Mouse (Mus musculus): Measurements from ENCODE around the gene Rin3. TPM values are rescaled to one million over a fixed set of nuclear protein-coding genes. Genes with fewer than 3 reads are reported as not detected.

The Rin3 gene
- polyA plus RNA-seq, 1 experiment from 2014 or later: 9.3 TPM

GRCm38 (mm10) chr12:102367075-102367474, 84.2 kb downstream of the Rin3 start:
- no peak for ATAC-seq (ENCODE audit: insufficient number of reproducible peaks, low FRiP score, low TSS enrichment, low read depth)
- Histone ChIP-seq H3K27me3 (no peaks in the 10 kb centered on the region), H3K9ac (no peak overlapping the region), H3K4me1 (peaks cover 10% of the 10 kb centered on the region), H3K27ac (no peak overlapping the region), H3K4me3 (no peak overlapping the region), H3K4me2 (no peak overlapping the region), H3K9me3 (no peaks in the 10 kb centered on the region), H3K36me3 (peaks cover 41% of the 10 kb centered on the region)
- 76% methylated on average over 3 of the region's 3 CpGs for WGBS

- Histone ChIP-seq H3K9me3 (no peaks in the 10 kb centered on the region), H3K27me3 (no peaks in the 10 kb centered on the region), H3K36me3 (peaks cover 33% of the 10 kb centered on the region), H3K9ac (no peak overlapping the region), H3K4me2 (no peak overlapping the region), H3K4me1 (peaks cover 10% of the 10 kb centered on the region), H3K4me3 (no peak overlapping the region), H3K27ac (no peak overlapping the region)
- no peak for ATAC-seq (ENCODE audit: insufficient number of reproducible peaks, low FRiP score, low TSS enrichment, low read depth)
- 71% methylated on average over 7 of the region's 7 CpGs for WGBS
These were observed 85.2 kb downstream of the Rin3 start for GRCm38 (mm10) chr12:102368066-102368465.

GRCm38 (mm10) chr12:102368556-102368955, 85.7 kb downstream of the Rin3 start:
- 85% methylated on average over 14 of the region's 14 CpGs for WGBS
- no peak overlapping the region for H3K4me2 ChIP-seq

GRCm38 (mm10) chr12:102369488-102370235, 86.8 kb downstream of the Rin3 start:
- Histone ChIP-seq H3K27me3 (no peaks in the 10 kb centered on the region), H3K4me2 (no peak overlapping the region), H3K9me3 (no peaks in the 10 kb centered on the region), H3K4me1 (peaks cover 10% of the 10 kb centered on the region), H3K36me3 (peaks cover 34% of the 10 kb centered on the region), H3K27ac (no peak overlapping the region), H3K4me3 (no peak overlapping the region), H3K9ac (no peak overlapping the region)
- ATAC-seq (ENCODE audit: insufficient number of reproducible peaks, low FRiP score, low TSS enrichment, low read depth): no peak
- 72% methylated on average over 22 of the region's 22 CpGs for WGBS

More at GRCm38 (mm10) chr12:102368556-102368955, 85.7 kb downstream of the Rin3 start:
- no peak overlapping the region for H3K9ac ChIP-seq
- H3K4me1 ChIP-seq: peaks cover 10% of the 10 kb centered on the region
- no peak overlapping the region for H3K27ac ChIP-seq
- no peak for ATAC-seq (ENCODE audit: insufficient number of reproducible peaks, low FRiP score, low TSS enrichment, low read depth)
- H3K27me3 ChIP-seq: no peaks in the 10 kb centered on the region
- no peak overlapping the region for H3K4me3 ChIP-seq
- H3K9me3 ChIP-seq: no peaks in the 10 kb centered on the region
- H3K36me3 ChIP-seq: peaks cover 28% of the 10 kb centered on the region

GRCm38 (mm10) chr12:102370931-102371500, 88.2 kb downstream of the Rin3 start:
- Histone ChIP-seq H3K9ac (no peak overlapping the region), H3K4me3 (no peak overlapping the region), H3K36me3 (peaks cover 40% of the 10 kb centered on the region), H3K4me1 (peaks cover 10% of the 10 kb centered on the region), H3K9me3 (no peaks in the 10 kb centered on the region), H3K4me2 (no peak overlapping the region), H3K27me3 (no peaks in the 10 kb centered on the region), H3K27ac (no peak overlapping the region)
- ATAC-seq (ENCODE audit: insufficient number of reproducible peaks, low FRiP score, low TSS enrichment, low read depth): no peak
- WGBS: 79% methylated on average over 4 of the region's 4 CpGs

GRCm38 (mm10) chr12:102372322-102372721, 89.5 kb downstream of the Rin3 start:
- Histone ChIP-seq H3K36me3 (peaks cover 38% of the 10 kb centered on the region), H3K27ac (no peak overlapping the region), H3K9ac (no peak overlapping the region), H3K4me1 (peaks cover 10% of the 10 kb centered on the region), H3K27me3 (no peaks in the 10 kb centered on the region), H3K4me3 (no peak overlapping the region), H3K4me2 (no peak overlapping the region), H3K9me3 (no peaks in the 10 kb centered on the region)
- ATAC-seq (ENCODE audit: insufficient number of reproducible peaks, low FRiP score, low TSS enrichment, low read depth): no peak
- WGBS: 81% methylated on average over 3 of the region's 3 CpGs

- WGBS: 83% methylated on average over 8 of the region's 8 CpGs
- H3K4me1 ChIP-seq: no peaks in the 10 kb centered on the region
- no peak overlapping the region for H3K9ac ChIP-seq
- no peaks in the 10 kb centered on the region for H3K27me3 ChIP-seq
- H3K9me3 ChIP-seq: no peaks in the 10 kb centered on the region
- H3K4me2 ChIP-seq: no peak overlapping the region
- no peak for ATAC-seq (ENCODE audit: insufficient number of reproducible peaks, low FRiP score, low TSS enrichment, low read depth)
- peaks cover 33% of the 10 kb centered on the region for H3K36me3 ChIP-seq
- H3K4me3 ChIP-seq: no peak overlapping the region
- no peak overlapping the region for H3K27ac ChIP-seq
These were observed 99.3 kb downstream of the Rin3 start for GRCm38 (mm10) chr12:102382180-102382579.

- 81% methylated on average over 9 of the region's 9 CpGs for WGBS
- no peak overlapping the region for H3K9ac ChIP-seq
These were observed 100.4 kb downstream of the Rin3 start for GRCm38 (mm10) chr12:102383288-102383687.

GRCm38 (mm10) chr12:102384819-102385218, 102.0 kb downstream of the Rin3 start:
- no peaks in the 10 kb centered on the region for H3K4me1 ChIP-seq
- peaks cover 39% of the 10 kb centered on the region for H3K36me3 ChIP-seq
- no peak overlapping the region for H3K4me2 ChIP-seq
- H3K27me3 ChIP-seq: no peaks in the 10 kb centered on the region
- WGBS: 18% methylated on average over 3 of the region's 3 CpGs
- ATAC-seq (ENCODE audit: insufficient number of reproducible peaks, low FRiP score, low TSS enrichment, low read depth): no peak
- H3K27ac ChIP-seq: no peak overlapping the region
- H3K4me3 ChIP-seq: no peak overlapping the region
- H3K9ac ChIP-seq: no peak overlapping the region
- H3K9me3 ChIP-seq: no peaks in the 10 kb centered on the region

More at GRCm38 (mm10) chr12:102383288-102383687, 100.4 kb downstream of the Rin3 start:
- Histone ChIP-seq H3K27ac (no peak overlapping the region), H3K4me2 (no peak overlapping the region), H3K4me3 (no peak overlapping the region), H3K9me3 (no peaks in the 10 kb centered on the region), H3K36me3 (peaks cover 34% of the 10 kb centered on the region), H3K27me3 (no peaks in the 10 kb centered on the region), H3K4me1 (no peaks in the 10 kb centered on the region)
- ATAC-seq (ENCODE audit: insufficient number of reproducible peaks, low FRiP score, low TSS enrichment, low read depth): no peak

- Histone ChIP-seq H3K9ac (no peak overlapping the region), H3K9me3 (no peaks in the 10 kb centered on the region), H3K36me3 (peaks cover 38% of the 10 kb centered on the region), H3K4me1 (no peaks in the 10 kb centered on the region), H3K4me3 (no peak overlapping the region), H3K27me3 (no peaks in the 10 kb centered on the region), H3K27ac (no peak overlapping the region), H3K4me2 (no peak overlapping the region)
- WGBS: 52% methylated on average over 16 of the region's 16 CpGs
- no peak for ATAC-seq (ENCODE audit: insufficient number of reproducible peaks, low FRiP score, low TSS enrichment, low read depth)
These were observed 104.5 kb downstream of the Rin3 start for GRCm38 (mm10) chr12:102387219-102387917.

- no peak overlapping the region for H3K27ac ChIP-seq
- no peaks in the 10 kb centered on the region for H3K9me3 ChIP-seq
- no peak for ATAC-seq (ENCODE audit: insufficient number of reproducible peaks, low FRiP score, low TSS enrichment, low read depth)
- H3K27me3 ChIP-seq: no peaks in the 10 kb centered on the region
- WGBS: 27% methylated on average over 8 of the region's 8 CpGs
- no peak overlapping the region for H3K9ac ChIP-seq
- peaks cover 33% of the 10 kb centered on the region for H3K36me3 ChIP-seq
- H3K4me2 ChIP-seq: no peak overlapping the region
- H3K4me1 ChIP-seq: no peaks in the 10 kb centered on the region
- no peak overlapping the region for H3K4me3 ChIP-seq
These were observed 107.2 kb downstream of the Rin3 start for GRCm38 (mm10) chr12:102390042-102390441.

- ATAC-seq (ENCODE audit: insufficient number of reproducible peaks, low FRiP score, low TSS enrichment, low read depth): no peak
- no peak overlapping the region for H3K4me3 ChIP-seq
- WGBS: 82% methylated on average over 2 of the region's 2 CpGs
- H3K9ac ChIP-seq: no peak overlapping the region
- no peaks in the 10 kb centered on the region for H3K4me1 ChIP-seq
- no peak overlapping the region for H3K4me2 ChIP-seq
- H3K36me3 ChIP-seq: peaks cover 38% of the 10 kb centered on the region
- no peak overlapping the region for H3K27ac ChIP-seq
- H3K9me3 ChIP-seq: no peaks in the 10 kb centered on the region
- H3K27me3 ChIP-seq: no peaks in the 10 kb centered on the region
These were observed 108.3 kb downstream of the Rin3 start for GRCm38 (mm10) chr12:102391109-102391508.

Data from limb, embryonic 15.5 days (tissue).